Mouse (Mus musculus) lung, postnatal 10 days (tissue): ENCODE data around the gene Xrcc5.

Experiments used
- DNase-seq: peaks from one replicate; pipeline ENCODE4 v3.0.0; 2021

The Xrcc5 gene

DNA sequence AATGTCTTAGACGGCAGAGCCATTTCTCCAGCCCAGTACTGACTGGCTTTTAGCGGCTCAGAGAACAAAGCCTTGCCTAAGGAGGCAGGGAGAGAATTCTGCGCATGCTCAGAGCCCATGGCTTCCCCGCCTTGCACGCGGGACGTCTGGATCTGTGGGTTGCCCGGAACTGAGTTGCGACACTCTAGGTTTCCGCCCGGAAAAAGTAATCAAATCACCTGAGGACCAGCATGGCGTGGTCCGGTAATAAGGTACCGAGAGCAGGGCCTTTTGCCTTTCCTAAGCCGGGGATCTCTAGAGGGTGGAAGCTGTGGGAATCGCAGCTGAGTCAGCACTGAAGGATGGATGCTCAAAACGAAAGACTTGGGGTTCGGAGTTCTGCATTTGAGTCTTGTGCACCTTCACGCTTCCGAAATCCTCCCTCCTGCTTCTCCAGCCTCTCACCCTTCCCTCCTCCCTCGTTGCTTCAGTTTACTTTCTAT, at the start of gene Xrcc5:
Gene Xrcc5, plus strand, starts transcription at position 105 of the 482 bp plus-strand sequence.
- peak; percentile 95 for DNase-seq

DNA sequence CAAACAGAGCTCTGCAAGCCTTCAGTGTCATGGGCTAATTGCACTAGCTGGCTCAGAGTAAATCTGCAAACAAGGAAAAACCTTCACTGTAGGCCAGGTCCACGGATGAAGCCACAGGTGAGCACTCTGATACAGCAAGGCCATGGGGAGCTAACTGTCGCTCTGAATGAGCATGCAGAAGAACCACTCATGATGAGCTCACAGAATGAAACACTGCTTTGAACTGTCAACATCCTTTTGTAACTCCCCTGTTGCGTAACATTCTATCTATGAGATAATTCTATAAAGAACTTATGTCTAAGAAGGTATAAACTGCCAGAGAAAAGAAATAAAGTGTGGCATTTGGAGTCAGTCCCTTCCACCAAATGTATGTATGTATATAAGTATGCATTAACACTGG, 44.1 kb upstream of the Xrcc5 start:
- DNase-seq = no peak

DNA sequence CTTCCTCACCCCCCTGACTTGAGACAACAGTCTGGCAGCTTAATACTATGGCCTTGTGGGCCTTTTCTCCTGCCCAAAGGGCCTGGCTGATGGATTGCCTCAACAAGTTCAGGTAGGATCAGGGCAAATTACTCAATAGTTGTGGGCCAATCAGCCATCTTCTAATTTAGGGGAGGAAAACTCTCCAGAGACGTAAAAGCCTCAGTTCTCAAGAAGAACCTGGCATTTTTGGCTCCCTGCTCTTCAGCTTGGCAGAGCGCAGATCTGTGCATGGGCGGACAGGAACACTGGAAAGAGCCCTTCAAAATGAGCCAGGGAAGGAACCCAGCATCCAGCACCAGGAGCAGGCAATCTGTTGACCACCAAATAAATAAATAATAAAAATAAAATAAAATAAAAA, 29.1 kb upstream of the Xrcc5 start:
- DNase-seq = no peak

DNA sequence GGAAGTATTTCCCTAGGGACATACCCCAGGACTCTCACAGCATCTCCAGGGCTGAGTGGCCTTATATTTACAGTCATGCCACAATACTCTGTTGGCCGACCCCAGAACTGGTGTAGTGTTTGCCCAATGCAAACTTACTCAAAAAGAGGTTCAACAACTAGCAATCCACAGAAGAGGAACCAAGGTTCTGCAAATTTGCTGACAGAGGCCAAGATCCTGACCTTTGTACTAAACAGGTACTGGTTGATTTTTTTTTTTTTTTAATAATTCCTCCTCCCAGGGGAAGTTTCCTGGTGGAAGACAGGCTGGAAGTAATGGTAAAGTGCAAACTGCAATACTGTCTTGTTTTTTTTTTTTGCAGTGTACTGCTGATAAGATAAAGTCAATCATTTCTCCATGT, 24.6 kb upstream of the Xrcc5 start:
- DNase-seq = no peak

GRCm38 (mm10) chr1:72283992-72284485, 23.2 kb upstream of the Xrcc5 start, which contains the start of the genes Pecr and Tmem169:
TSS of gene Pecr (minus strand) at chr1:72284314.
TSS of gene Tmem169 (plus strand) at chr1:72284369.
- peak; percentile 96 for DNase-seq

DNA sequence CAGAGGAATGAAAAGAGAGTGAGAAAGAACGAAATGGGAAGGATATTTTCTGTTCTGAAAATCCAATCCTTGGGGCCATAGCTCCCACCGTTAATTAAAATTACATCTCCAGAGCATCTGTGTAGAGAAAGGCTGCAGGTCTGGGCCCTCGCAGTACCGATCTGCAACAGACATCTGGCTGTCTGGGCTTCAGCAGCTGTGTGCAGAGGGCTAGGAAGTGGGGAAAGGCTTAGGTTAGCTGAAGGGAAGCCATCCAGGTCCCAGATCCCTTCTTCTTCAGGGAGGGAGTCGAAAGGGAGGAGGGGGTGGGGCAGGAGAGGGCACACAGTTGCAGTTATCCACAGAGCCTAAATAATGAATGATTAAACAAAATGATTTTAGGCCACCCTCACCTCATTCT, 22.7 kb upstream of the Xrcc5 start:
- no peak for DNase-seq

- no peak for DNase-seq
These were observed 20.3 kb upstream of the Xrcc5 start for GRCm38 (mm10) chr1:72286904-72287303.

- no peak for DNase-seq
These were observed 19.3 kb upstream of the Xrcc5 start for GRCm38 (mm10) chr1:72287893-72288292.

DNA sequence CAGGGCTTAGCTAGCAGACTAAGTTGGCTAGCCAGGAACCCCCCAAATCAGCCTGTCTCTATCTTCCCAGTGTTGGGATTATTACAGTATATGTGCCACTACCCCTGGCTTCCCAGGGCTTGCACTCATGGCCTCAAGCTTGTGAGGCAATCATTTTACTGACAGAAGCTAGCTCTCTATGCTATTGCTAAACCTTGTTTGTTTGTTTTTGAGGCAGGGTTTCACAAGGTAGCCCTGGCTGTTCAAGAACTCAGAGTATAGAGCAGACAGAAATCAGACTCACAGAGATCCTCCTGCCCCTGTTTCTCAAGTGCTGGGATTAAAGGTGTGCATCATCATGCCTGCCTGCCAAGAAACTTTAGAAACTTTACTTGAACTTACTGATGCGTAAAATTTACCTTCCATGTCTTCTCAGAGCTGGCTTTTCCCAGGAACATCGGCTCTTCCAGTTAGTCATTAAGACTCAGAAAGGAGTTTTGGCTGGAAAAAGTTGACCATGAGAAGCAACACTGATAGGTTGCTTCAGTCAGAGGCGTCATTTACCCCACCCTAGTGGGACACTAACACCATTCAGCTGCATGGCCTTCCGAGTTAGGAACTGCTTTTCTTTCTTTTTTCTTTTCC, 18.6 kb upstream of the Xrcc5 start:
- no peak for DNase-seq

- no peak for DNase-seq
These were observed 16.3 kb upstream of the Xrcc5 start for GRCm38 (mm10) chr1:72290896-72291295.

- no peak for DNase-seq
These were observed 15.8 kb upstream of the Xrcc5 start for GRCm38 (mm10) chr1:72291421-72291820.

GRCm38 (mm10) chr1:72291925-72292324, 15.3 kb upstream of the Xrcc5 start:
- DNase-seq = no peak

GRCm38 (mm10) chr1:72293869-72294663, 13.2 kb upstream of the Xrcc5 start:
- DNase-seq = no peak

GRCm38 (mm10) chr1:72295746-72296145, 11.5 kb upstream of the Xrcc5 start:
- DNase-seq = no peak

DNA sequence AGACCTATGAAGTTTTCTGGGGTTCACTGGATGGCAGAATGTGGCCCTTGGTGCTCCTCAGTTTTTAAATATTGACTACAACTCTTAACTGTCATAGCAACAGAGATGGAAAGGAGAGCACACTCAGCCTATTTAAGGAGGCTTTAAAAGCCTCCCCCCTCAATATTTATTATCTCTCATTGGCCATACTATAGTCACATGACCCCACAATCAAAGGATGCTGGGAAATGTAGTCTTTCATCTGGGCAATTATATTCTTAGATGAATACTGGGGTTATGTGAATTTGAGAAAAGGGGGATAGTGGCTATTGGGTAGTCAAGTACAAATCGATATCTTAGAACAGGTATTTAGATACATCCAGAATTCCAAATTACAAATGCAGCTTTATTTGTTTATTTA, 5.4 kb upstream of the Xrcc5 start:
- no peak for DNase-seq

- no peak for DNase-seq
These were observed 980 bp upstream of the Xrcc5 start for GRCm38 (mm10) chr1:72306241-72306640.

GRCm38 (mm10) chr1:72306679-72307181, 491 bp upstream of the Xrcc5 start:
- peak; percentile 51 for DNase-seq

DNA sequence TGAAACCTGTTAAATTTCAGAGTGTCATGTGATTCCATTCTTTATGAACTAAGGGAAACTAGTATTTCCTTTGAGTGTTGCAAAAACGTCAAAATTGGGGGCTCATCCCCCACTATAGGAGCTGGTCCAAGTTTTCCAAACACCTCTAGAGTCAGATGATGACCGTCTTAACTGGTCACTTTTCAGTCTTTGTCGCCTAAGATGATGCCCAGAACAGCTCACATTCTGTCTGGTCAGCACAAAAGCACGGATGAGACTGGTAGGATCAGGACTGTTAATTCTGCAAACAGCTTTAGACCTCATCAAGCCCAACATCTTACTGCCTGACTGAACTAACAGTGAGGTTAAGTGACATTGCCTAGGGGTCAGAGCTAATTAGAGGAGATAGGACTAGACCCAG, 1.7 kb downstream of the Xrcc5 start:
- no peak for DNase-seq

DNA sequence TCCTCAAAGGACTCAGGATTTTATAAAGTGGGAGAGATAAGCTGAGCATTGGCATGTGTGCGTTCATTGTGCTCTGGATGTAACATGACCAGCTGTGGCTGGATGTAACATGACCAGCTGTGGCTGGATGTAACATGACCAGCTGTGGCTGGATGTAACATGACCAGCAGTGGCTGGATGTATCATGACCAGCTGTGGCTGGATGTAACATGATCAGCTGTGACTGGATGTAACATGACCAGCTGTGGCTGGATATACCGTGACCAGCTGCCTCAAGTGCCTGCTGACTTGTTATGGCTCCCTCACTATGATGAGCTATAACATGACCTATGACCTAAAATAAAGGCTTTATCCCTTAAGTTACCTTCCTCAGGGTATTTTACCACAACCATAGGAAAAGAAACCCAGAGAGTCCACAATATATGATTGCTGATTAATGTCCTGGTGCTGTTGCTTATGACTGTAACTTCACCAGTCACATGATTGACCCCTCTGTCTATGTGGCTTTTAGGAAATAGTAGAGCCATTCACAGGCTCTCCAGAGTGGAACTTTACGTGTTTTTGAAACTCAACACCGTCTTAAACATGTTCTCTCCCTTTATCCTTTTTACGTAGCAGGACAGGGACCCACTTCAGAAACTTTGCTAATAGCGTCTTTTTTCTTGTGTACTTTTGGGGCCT, 2.7 kb downstream of the Xrcc5 start:
- DNase-seq = no peak

DNA sequence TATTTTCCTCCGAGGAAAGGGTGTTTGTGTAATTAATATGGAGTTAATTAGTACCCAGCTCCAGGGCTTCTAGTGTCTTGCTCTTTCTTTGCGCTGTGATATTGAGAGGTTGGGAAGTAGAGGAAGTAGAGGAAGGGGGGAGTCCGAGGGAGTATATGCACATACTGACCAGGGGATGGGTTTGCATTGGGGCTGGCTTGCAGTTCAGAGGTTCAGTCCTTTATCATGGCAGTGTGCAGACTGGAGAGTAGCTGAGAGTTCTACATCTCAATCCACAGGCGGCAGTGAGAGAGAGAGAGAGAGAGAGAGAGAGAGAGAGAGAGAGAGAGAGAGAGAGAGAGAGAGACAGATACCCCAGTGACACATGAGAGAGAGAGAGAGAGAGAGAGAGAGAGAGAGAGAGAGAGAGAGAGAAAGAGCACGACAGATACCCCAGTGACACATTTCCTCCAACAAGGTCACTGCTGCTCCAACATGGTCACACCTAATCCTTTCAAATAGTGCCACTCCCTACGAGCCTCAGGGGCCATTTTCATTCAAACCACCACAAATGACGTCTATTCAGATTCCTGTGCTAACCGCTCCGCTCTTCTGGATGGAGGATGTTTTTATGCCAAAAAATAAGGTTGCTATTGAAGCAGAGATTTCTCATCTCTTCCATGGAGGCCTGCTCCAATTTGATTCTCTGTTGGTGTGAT, 5.6 kb downstream of the Xrcc5 start:
- no peak for DNase-seq

DNA sequence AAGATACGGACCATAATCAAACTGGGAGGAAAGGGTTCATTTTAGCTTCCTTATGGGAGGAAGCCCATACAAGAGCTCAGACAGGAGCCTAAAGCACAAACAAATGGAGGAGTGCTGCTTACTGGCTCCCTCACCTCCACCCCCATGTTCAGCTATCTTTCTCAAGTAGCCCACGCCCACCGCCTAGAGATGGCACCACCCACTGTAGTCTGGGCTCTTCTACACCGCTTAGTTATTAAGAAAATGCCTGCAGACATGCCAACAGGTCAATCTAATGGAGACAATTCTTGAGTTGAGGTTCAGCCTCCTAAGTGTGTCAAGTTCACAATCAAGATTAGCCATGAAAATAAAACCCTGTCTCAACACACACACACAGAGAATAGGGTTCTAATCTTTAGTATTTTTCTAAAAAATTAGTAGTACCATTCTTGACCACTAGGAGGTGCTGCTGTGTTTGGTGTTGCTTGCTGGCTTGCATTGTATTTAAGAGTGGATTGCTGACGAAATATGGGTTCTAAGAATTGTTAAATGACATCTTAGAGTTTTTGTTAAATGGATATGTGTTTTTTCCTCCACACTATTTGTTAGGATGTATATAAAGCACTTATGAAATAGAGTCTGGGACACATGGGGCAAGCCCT, 6.3 kb downstream of the Xrcc5 start:
- DNase-seq = no peak

DNA sequence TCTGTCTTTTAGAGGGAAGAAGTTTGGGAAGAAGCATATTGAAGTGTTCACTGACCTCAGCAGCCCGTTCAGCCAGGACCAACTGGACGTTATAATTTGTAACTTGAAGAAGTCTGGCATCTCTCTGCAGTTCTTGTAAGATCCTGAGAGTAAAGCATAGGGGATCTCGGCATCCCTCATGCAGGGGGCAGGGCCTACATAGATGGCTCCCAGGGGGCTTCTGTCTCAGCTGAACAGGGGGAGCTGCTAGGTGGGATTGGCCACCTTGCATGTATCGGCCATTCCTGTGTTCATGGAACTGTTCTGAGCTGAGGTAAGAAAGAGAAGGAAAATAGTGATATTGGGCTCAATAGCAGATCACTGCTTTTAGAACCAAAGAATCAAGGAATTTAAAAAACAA, 8.2 kb downstream of the Xrcc5 start:
- DNase-seq = no peak
